Mouse (Mus musculus) erythroid progenitor cell, adult 5-6 weeks (primary cell): ENCODE measurements around the gene Auts2. TPM values are rescaled to one million over a fixed set of nuclear protein-coding genes. Genes with fewer than 3 reads are reported as not detected.

ENCODE experiments used
- ATAC-seq: replicated peaks from 2 replicates; pipeline ENCODE4 v1.8.0; 2016; ENCODE audit warnings: moderate number of reproducible peaks, mild to moderate bottlenecking, moderate TSS enrichment, inconsistent platforms; ENCODE audit not compliant: poor library complexity, low FRiP score, severe bottlenecking
- total RNA-seq, 2 experiments: library from RNA; stranded (forward) in 1 of 2; stranded (reverse) in 1 of 2; fragments of 150-400 nt in 1 of 2; fragments of 186-747, 209-891 nt in 1 of 2; gene quantifications; 2 replicates each; pipeline versions ENCODE4 v1.2.3 to v1.2.4; 2015 to 2017; ENCODE audit warnings: low replicate concordance in 2 of 2

Gene Auts2
- total RNA-seq, 2 experiments from 2014 or later = not detected

- ATAC-seq = no peak
These were observed 741.2 kb downstream of the Auts2 start for GRCm38 (mm10) chr5:131801924-131802323.

- no peak for ATAC-seq
These were observed 744.8 kb downstream of the Auts2 start for GRCm38 (mm10) chr5:131798373-131798772.

GRCm38 (mm10) chr5:131797044-131797443 lies 746.1 kb downstream of the Auts2 start:
- no peak for ATAC-seq

DNA sequence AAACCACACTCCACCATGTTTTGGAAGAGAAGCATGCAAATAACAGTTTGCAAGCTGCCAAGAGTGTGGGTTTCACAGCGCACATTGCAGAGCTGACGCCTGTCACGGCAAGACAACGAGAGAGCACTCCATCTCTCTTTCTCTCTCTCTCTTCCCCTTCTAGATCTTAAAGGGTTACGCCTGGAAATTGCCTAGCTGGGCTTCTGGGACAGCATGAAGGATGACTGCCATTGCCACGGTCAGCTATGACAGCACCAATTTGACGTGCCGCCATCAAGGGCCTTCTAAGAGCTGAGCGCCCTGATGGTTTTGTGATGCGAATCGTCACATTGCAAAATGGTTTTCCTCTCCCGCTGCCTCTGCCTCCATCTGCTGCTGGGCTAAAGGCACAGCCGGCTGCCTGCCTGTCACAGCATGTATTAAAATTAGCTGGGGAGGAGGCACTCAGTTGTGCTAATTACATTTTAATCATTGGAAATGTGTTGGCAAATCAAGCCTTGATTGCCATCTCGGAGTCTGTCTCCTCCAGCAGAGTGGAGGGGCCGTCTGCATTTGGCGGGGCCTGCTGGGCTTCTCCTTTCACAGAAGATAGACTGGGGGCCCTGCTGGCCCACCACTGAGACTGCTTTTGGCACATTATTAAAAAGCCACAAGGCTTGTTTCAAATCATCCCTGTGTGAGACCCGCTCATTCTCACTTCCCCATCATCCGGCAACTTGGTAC lies 748.6 kb downstream of the Auts2 start:
- ATAC-seq = no peak

- ATAC-seq = no peak
These were observed 753.5 kb downstream of the Auts2 start for GRCm38 (mm10) chr5:131789601-131790000.

DNA sequence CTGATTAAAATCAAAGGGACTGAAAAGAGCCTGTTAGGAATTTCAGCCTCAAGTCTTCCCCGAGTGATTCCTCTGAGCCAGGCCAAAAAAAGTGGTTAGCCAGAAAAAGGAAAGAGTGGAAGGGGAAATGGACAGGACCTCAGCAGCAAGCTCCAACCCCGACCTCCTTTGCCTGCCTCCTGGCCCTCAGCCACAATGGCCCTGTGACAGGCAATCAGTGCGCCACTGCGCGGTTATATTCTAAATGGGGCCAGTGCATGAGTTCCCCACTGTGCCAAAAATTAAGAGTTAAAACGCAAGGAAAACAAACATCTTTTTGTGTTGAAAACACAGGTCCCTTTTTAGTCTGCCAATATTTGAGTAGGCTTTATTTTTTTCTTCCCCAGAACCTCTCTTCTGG lies 755.1 kb downstream of the Auts2 start:
- ATAC-seq = no peak

DNA sequence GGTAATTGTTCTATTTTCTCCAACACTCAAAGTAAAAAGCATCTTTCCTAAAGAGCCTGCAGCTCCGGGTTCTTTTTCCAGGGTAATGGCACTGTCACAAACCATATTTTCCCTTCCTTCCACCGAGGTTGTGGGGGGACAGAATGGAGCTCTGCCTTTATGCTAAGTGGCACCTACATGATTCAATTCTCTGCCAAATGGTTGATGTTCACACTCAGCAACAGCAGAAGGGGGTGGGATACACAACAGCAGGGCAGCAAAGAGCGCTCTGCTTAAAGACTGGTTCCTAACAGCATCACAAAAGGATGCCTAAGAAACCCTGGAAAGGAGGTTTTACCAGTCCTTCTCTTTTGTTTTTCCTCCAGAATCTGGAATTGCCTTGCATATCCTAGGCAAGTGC lies 759.9 kb downstream of the Auts2 start:
- no peak for ATAC-seq

DNA sequence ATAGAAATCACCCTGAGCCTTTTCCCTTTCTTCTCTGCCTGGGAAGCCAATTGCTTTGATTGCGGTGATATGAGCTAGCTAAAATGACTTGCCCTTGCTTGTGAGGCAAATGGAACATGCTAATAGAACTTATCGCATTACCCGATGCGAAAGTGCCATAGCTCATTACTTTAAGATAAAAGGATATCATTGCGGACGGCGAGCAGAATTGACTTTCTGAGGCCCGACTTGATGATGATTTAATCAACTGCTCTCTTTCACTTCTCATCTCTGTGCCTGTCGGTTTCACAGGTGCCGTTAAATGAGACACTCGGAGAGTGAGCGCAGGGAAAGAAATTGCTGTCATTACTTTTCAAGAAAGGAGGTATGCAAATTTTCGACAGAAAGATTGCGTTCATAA lies 762.1 kb downstream of the Auts2 start:
- ATAC-seq = no peak

GRCm38 (mm10) chr5:131779171-131779570 lies 764.0 kb downstream of the Auts2 start:
- ATAC-seq = no peak

DNA sequence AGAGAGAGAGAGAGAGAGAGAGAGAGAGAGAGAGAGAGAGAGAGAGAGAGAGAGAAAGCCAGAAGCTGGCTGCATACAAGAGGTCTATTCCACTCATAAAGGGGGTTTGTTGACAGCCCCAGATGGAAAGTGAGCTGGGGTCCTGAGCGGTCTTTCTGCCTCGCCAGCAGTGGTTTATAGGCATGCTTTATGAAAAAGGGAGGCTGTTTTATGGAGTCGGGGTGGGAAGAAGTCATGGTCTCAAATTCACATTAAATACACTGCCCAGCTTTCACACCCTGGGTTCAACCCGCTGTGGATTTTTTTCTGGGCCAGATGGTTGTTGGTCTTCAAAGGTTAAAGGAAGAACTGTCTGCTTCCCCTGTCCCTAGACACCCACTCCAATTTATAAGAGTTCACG lies 767.5 kb downstream of the Auts2 start:
- no peak for ATAC-seq

GRCm38 (mm10) chr5:131775222-131775621 lies 767.9 kb downstream of the Auts2 start:
- no peak for ATAC-seq

DNA sequence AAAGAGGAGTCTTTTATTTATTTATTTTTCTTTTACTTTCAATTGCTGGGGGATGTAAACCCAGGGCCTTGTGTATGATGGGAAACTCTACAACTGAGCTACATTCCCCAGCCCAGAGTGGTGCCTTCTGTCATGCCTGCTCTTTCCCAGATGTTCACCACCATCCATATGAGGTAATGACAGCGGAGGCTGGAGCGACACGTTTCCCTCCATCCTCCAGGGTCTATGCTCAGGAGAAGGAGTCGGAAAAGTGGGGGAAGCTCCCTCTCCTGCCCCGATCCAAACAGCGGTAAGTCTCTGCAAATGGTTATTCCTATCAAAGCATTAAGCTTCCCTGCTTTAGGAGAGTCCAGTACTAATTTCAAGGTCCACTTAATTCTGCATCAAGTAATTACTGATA lies 768.4 kb downstream of the Auts2 start:
- no peak for ATAC-seq

- ATAC-seq = no peak
These were observed 770.5 kb downstream of the Auts2 start for GRCm38 (mm10) chr5:131772616-131773015.

DNA sequence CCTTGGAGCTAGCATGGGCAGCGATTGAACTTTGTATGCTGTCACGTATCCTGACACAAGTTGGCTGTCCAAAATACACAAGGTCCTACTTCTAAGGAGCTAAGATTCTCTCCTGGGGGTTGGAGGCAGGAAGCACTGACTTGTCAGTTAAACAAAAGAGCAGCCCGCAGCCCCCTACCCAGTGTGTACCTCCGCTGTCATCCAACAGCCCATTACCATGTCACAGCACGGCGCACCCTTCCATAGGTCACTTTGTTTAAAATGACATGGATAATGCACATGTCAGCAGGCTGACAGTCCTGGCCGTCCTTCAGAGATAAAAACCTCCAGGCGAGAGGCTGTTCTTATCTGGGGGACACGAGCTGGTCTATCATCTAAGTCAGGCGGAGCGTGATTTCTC lies 773.9 kb downstream of the Auts2 start:
- no peak for ATAC-seq

- no peak for ATAC-seq
These were observed 775.4 kb downstream of the Auts2 start for GRCm38 (mm10) chr5:131767699-131768264.

- no peak for ATAC-seq
These were observed 776.0 kb downstream of the Auts2 start for GRCm38 (mm10) chr5:131767176-131767575.

- no peak for ATAC-seq
These were observed 783.7 kb downstream of the Auts2 start for GRCm38 (mm10) chr5:131759432-131759831.

GRCm38 (mm10) chr5:131750330-131750729 lies 792.8 kb downstream of the Auts2 start:
- ATAC-seq = no peak

DNA sequence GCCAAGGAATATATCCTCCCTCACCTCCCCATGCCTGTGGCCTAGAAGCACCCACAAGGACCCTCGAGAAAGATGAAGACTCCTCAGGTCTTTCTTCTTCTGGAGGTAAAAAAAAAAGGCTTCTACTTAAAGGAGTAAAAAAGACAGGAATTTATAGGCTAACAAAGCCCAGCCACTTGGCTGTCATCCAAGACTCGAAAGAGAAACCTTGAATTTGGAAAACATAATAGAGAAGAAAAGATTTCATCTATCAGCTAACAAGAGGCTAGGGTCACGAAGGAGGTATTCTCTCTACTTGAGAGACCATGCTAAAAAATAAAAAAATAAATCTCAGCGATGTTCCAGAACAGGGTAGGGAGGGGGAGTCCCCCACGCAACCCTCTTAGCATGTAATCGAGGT lies 793.9 kb downstream of the Auts2 start:
- ATAC-seq = no peak

- ATAC-seq = no peak
These were observed 800.1 kb downstream of the Auts2 start for GRCm38 (mm10) chr5:131743069-131743468.

GRCm38 (mm10) chr5:131737476-131737875 lies 805.7 kb downstream of the Auts2 start:
- ATAC-seq = no peak

DNA sequence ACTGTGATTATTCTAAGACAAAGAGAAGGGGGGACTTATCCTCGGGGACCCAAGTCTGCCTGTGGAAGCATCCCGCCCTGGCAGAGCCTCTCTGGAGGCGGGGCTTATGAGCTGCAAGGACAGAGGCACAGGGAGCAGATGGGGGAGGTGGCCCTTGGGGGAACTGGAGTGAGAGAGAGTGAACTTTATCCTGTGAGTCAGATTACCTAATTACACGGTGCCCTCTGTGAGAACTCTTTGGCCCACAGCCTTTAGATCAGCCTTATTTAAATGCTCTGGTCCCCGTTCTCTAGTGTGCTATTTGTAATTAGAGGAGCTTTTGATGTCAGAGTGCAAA lies 809.9 kb downstream of the Auts2 start:
- ATAC-seq = no peak
